Mouse (Mus musculus) heart, embryonic 10.5 days (tissue): Measurements from ENCODE around the gene Zfp9. TPM values are rescaled to one million over a fixed set of nuclear protein-coding genes. Genes with fewer than 3 reads are reported as not detected.

ENCODE experiments used
- DNase-seq: peaks from one replicate; pipeline ENCODE4 v3.0.0-alpha.2; 2017; ENCODE audit warnings: low spot score
- H3K27ac ChIP-seq: fragments of 300-500 bp; sonication (generic); 2 replicates; pipeline ENCODE4 v1.5.1; 2016; ENCODE audit warnings: mild to moderate bottlenecking
- H3K27me3 ChIP-seq: fragments of 300-500 bp; sonication (generic); 2 replicates; pipeline ENCODE4 v1.6.1; 2016; ENCODE audit warnings: mild to moderate bottlenecking; ENCODE audit not compliant: poor library complexity, insufficient read depth, severe bottlenecking
- H3K36me3 ChIP-seq: fragments of 300-500 bp; sonication (generic); 2 replicates; pipeline ENCODE4 v1.6.1; 2016; ENCODE audit warnings: mild to moderate bottlenecking, moderate library complexity
- H3K4me1 ChIP-seq: fragments of 300-500 bp; sonication (generic); 2 replicates; pipeline ENCODE4 v1.6.1; 2016; ENCODE audit warnings: mild to moderate bottlenecking
- H3K4me3 ChIP-seq: fragments of 300-500 bp; sonication (generic); 2 replicates; pipeline ENCODE4 v1.5.1; 2016; ENCODE audit warnings: mild to moderate bottlenecking, moderate library complexity
- H3K9me3 ChIP-seq: fragments of 300-500 bp; sonication (generic); 2 replicates; pipeline ENCODE4 v1.6.1; 2016; ENCODE audit warnings: mild to moderate bottlenecking, moderate library complexity
- WGBS: fragments of 180-500 bp; shearing (Covaris S2); methylation state at CpG from one replicate; pipeline ENCODE4 v1.1.7; 2016; 5-methylcytosine and 5-hydroxymethylcytosine counted together
- microRNA-seq: library from miRNA; unstranded; fragments of <30 nt; microRNA quantifications from one replicate; pipeline ENCODE4, GENCODE M21; 2017
- polyA plus RNA-seq: library from polyadenylated mRNA; unstranded; fragments of >200 nt; fragmentation: Nextera tagmentation; extraction: Ambion mirVana; gene quantifications from 2 replicates; pipeline ENCODE4 v1.2.1, GENCODE M21; 2016

Gene Zfp9
- polyA plus RNA-seq, 1 experiment from 2014 or later, result 9.0 TPM

GRCm38 (mm10) chr6:118426666-118427065 is 52.5 kb downstream of the Zfp9 start:
- peaks cover 42% of the 10 kb centered on the region for H3K36me3 ChIP-seq
- no peak overlapping the region for H3K4me3 ChIP-seq
- no peaks in the 10 kb centered on the region for H3K4me1 ChIP-seq
- WGBS, result 89% methylated on average over 1 of the region's 1 CpGs
- 0 out of 2 replicates have a peak, but pooled peaks cover 3% of the 10 kb centered on the region for H3K9me3 ChIP-seq
- no peaks in the 10 kb centered on the region for H3K27me3 ChIP-seq
- no peak overlapping the region for H3K27ac ChIP-seq
- DNase-seq, result no peak

GRCm38 (mm10) chr6:118419050-118419920 is 59.8 kb downstream of the Zfp9 start, which contains the start of gene Bms1:
TSS of gene Bms1 (minus strand) at chr6:118419474.
- DNase-seq, result peak; percentile 97
- H3K36me3 ChIP-seq, result peaks cover 30% of the 10 kb centered on the region
- H3K4me1 ChIP-seq, result peaks cover 6% of the 10 kb centered on the region
- WGBS, result under 1% methylated on average over 67 of the region's 67 CpGs
- H3K9me3 ChIP-seq, result no peaks in the 10 kb centered on the region
- peak within 1 kb of the TSS; percentile 91 for H3K27ac ChIP-seq
- peak within 1 kb of the TSS; percentile 98 for H3K4me3 ChIP-seq
- no peaks in the 10 kb centered on the region for H3K27me3 ChIP-seq

Small RNAs within 50 kb of the gene (microRNA-seq; reads per million reads assigned to microRNA genes)
- not detected for gene Gm25953

Other genes with a start within 250 kb of the Zfp9 start
- gene Bms1, start 59.8 kb downstream of the Zfp9 start, polyA plus RNA-seq, result 33.9 and 40.7 TPM in 2 replicates
- 5.1 and 7.4 TPM in 2 replicates for gene Zfp248, start 23.8 kb downstream of the Zfp9 start, polyA plus RNA-seq
- 7.7 and 13.1 TPM in 2 replicates for gene Ankrd26, start 82.9 kb upstream of the Zfp9 start, polyA plus RNA-seq